Mouse (Mus musculus) stomach, embryonic 15.5 days (tissue): ENCODE measurements at regions not wholly inside any gene's neighbourhood (a gene's known extent, or its start where the extent isn't known, plus 50 kb on each side); places are given as distances from the start of the nearest gene placed in this dataset.

Experiments
- ATAC-seq: fragments of 200-750 bp; cut with Nextera tagmentation; 2 replicates; pipeline ENCODE4 v1.8.0; 2017; ENCODE audit warnings: low read depth, moderate number of reproducible peaks, moderate TSS enrichment; ENCODE audit not compliant: insufficient read depth, low FRiP score
- H3K27ac ChIP-seq: fragments of 300-500 bp; sonication (generic); 2 replicates; pipeline ENCODE4 v1.5.1; 2015; ENCODE audit warnings: mild to moderate bottlenecking, inconsistent platforms
- H3K27me3 ChIP-seq: fragments of 300-500 bp; sonication (generic); replicated peaks from 2 replicates; pipeline ENCODE4 v1.6.1; 2015; ENCODE audit warnings: inconsistent platforms
- H3K36me3 ChIP-seq: fragments of 300-500 bp; sonication (generic); 2 replicates; pipeline ENCODE4 v1.6.1; 2015; ENCODE audit warnings: inconsistent platforms
- H3K4me1 ChIP-seq: fragments of 300-500 bp; sonication (generic); 2 replicates; pipeline ENCODE4 v1.6.1; 2015; ENCODE audit warnings: inconsistent platforms
- H3K4me2 ChIP-seq: fragments of 300-500 bp; sonication (generic); 2 replicates; pipeline ENCODE4 v1.6.1; 2015; ENCODE audit warnings: mild to moderate bottlenecking, inconsistent platforms
- H3K4me3 ChIP-seq: fragments of 300-500 bp; sonication (generic); replicated peaks from 2 replicates; pipeline ENCODE4 v1.5.1; 2015; ENCODE audit warnings: inconsistent platforms
- H3K9ac ChIP-seq: fragments of 300-500 bp; sonication (generic); 2 replicates; pipeline ENCODE4 v1.6.1; 2015; ENCODE audit warnings: inconsistent platforms
- H3K9me3 ChIP-seq: fragments of 300-500 bp; sonication (generic); 2 replicates; pipeline ENCODE4 v1.6.1; 2016; ENCODE audit warnings: inconsistent platforms
- WGBS: fragments of 180-500 bp; shearing (Covaris S2); methylation state at CpG from one replicate; pipeline ENCODE4 v1.1.7; 2015; 5-methylcytosine and 5-hydroxymethylcytosine counted together

DNA sequence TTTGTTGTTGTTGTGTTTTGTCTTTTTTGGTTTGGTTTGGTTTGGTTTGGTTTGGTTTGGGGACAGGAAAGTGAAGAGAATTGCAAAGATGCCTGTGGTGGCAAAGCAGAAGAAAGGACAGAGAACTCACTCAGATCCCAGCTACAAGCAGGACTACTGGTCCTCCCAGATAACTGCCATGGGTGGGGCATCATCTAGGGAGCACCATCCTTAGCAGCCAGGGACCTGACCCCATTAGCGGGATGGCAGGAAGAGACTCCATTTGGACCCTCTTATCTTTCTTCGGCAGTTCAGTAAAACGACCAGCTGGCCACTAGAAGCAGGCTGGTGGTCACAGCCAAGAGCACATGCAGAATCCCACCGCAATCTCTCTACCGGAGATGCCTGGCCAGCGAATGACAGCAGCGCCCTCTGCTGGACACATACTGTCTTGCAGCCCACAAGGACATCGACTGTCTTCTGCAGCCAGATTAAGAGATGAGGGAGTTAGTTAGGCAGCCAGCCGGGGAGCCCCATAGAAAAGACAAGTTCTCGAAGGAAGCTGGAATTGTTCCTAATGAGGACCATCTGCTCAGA, 119.8 kb downstream of the Gm9195 start:
- Histone ChIP-seq H3K27me3 (no peaks in the 10 kb centered on the region), H3K4me2 (no peak overlapping the region), H3K9me3 (no peaks in the 10 kb centered on the region)

GRCm38 (mm10) chr14:72360829-72361520, 130.7 kb downstream of the Gm9195 start:
- Histone ChIP-seq H3K4me3 (no peak overlapping the region), H3K4me2 (no peak overlapping the region), H3K27me3 (no peaks in the 10 kb centered on the region), H3K4me1 (no peaks in the 10 kb centered on the region), H3K36me3 (no peaks in the 10 kb centered on the region), H3K9me3 (no peaks in the 10 kb centered on the region), H3K9ac (no peak overlapping the region), H3K27ac (no peak overlapping the region)
- ATAC-seq = no peak
- 85% methylated on average over 4 of the region's 4 CpGs for WGBS

More for the DNA sequence above, 119.8 kb downstream of the Gm9195 start:
- Histone ChIP-seq H3K27ac (no peak overlapping the region), H3K4me1 (0 out of 2 replicates have a peak, but pooled peaks cover 3% of the 10 kb centered on the region), H3K36me3 (no peaks in the 10 kb centered on the region), H3K4me3 (no peak overlapping the region), H3K9ac (no peak overlapping the region)
- no peak for ATAC-seq
- 8% methylated on average over 10 of the region's 10 CpGs for WGBS

DNA sequence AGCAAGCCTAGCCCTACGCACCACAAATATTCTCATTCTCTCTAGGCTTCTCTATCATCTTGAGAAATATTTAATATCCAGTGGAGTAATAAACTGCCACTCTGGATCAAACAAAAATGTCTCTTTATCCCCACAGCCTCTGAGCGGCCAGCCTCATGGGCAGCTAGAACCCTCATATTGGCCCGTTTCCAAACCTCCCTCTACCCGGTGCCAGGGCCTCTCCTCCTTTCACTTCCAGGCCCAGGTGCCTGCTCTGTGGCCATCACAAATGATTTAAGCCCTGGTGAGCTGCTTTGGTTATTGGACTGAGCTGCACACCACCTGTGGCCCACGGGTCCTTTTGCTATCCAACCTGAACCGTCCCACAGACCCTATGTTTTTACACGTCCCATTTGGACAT, 131.5 kb downstream of the Gm9195 start:
- Histone ChIP-seq H3K9me3 (no peaks in the 10 kb centered on the region), H3K36me3 (no peaks in the 10 kb centered on the region), H3K9ac (no peak overlapping the region), H3K27ac (no peak overlapping the region), H3K4me1 (no peaks in the 10 kb centered on the region), H3K4me3 (no peak overlapping the region), H3K4me2 (no peak overlapping the region), H3K27me3 (no peaks in the 10 kb centered on the region)
- 84% methylated on average over 7 of the region's 7 CpGs for WGBS
- ATAC-seq = no peak

- ATAC-seq = no peak
- no peaks in the 10 kb centered on the region for H3K9me3 ChIP-seq
- no peaks in the 10 kb centered on the region for H3K4me1 ChIP-seq
- no peaks in the 10 kb centered on the region for H3K27me3 ChIP-seq
- no peak overlapping the region for H3K4me3 ChIP-seq
- WGBS = 89% methylated on average over 3 of the region's 3 CpGs
- no peak overlapping the region for H3K27ac ChIP-seq
- no peak overlapping the region for H3K9ac ChIP-seq
- no peaks in the 10 kb centered on the region for H3K36me3 ChIP-seq
- no peak overlapping the region for H3K4me2 ChIP-seq
Observed at GRCm38 (mm10) chr14:72357915-72358314, 133.7 kb downstream of the Gm9195 start.

GRCm38 (mm10) chr14:72342181-72342580, 149.5 kb downstream of the Gm9195 start:
- H3K9ac ChIP-seq = no peak overlapping the region
- no peak overlapping the region for H3K27ac ChIP-seq
- no peak for ATAC-seq
- H3K36me3 ChIP-seq = no peaks in the 10 kb centered on the region
- no peak overlapping the region for H3K4me3 ChIP-seq
- H3K4me2 ChIP-seq = no peak overlapping the region
- WGBS = 40% methylated on average over 5 of the region's 5 CpGs
- no peaks in the 10 kb centered on the region for H3K4me1 ChIP-seq
- H3K27me3 ChIP-seq = no peaks in the 10 kb centered on the region
- no peaks in the 10 kb centered on the region for H3K9me3 ChIP-seq

DNA sequence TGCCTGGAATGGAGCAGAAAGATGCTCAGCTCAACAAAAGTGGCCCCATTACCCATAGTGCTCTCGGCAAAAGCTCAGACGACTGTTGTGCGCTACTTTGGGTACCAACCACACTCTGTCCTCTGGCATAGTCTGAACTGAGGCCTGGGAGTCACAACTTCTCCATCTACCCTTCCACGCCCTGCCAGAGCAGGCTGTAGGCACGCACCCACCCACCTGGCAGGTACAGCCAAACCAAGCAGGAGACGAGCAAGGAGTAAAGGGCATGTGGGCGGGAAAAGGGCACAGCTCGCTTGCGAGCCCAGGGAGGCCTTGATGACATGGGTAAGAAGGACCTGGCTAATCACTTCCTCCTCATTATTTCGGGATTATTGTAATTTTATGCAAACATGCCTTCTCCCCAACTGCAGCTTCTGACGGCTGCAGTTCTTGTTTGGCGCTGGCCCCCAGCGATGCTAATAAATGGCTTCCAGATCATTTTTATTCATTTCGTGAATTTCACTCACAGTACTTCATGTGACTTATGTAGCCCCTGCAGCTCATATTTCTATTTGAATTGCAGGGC, 150.0 kb downstream of the Gm9195 start:
- Histone ChIP-seq H3K36me3 (no peaks in the 10 kb centered on the region), H3K4me2 (no peak overlapping the region), H3K4me1 (no peaks in the 10 kb centered on the region), H3K27ac (no peak overlapping the region), H3K4me3 (no peak overlapping the region), H3K9ac (no peak overlapping the region), H3K27me3 (no peaks in the 10 kb centered on the region), H3K9me3 (no peaks in the 10 kb centered on the region)
- WGBS = 60% methylated on average over 14 of the region's 14 CpGs
- ATAC-seq = no peak

- ATAC-seq = no peak
- no peaks in the 10 kb centered on the region for H3K9me3 ChIP-seq
- H3K36me3 ChIP-seq = no peaks in the 10 kb centered on the region
- no peak overlapping the region for H3K4me2 ChIP-seq
- no peak overlapping the region for H3K9ac ChIP-seq
- WGBS = 61% methylated on average over 1 of the region's 1 CpGs
- H3K27me3 ChIP-seq = no peaks in the 10 kb centered on the region
- H3K4me1 ChIP-seq = no peaks in the 10 kb centered on the region
- no peak overlapping the region for H3K4me3 ChIP-seq
- no peak overlapping the region for H3K27ac ChIP-seq
Observed at GRCm38 (mm10) chr14:72338046-72338445, 153.6 kb downstream of the Gm9195 start.

- Histone ChIP-seq H3K9ac (no peak overlapping the region), H3K4me1 (no peaks in the 10 kb centered on the region), H3K4me3 (no peak overlapping the region), H3K4me2 (no peak overlapping the region), H3K27me3 (no peaks in the 10 kb centered on the region), H3K36me3 (no peaks in the 10 kb centered on the region), H3K9me3 (no peaks in the 10 kb centered on the region), H3K27ac (no peak overlapping the region)
- no peak for ATAC-seq
Observed at GRCm38 (mm10) chr14:72303856-72304255, 187.8 kb downstream of the Gm9195 start.

GRCm38 (mm10) chr14:72300026-72300425, 191.6 kb downstream of the Gm9195 start:
- Histone ChIP-seq H3K27me3 (no peaks in the 10 kb centered on the region), H3K4me3 (no peak overlapping the region), H3K4me2 (no peak overlapping the region), H3K27ac (no peak overlapping the region), H3K9me3 (no peaks in the 10 kb centered on the region), H3K4me1 (no peaks in the 10 kb centered on the region), H3K36me3 (no peaks in the 10 kb centered on the region), H3K9ac (no peak overlapping the region)
- 50% methylated on average over 1 of the region's 1 CpGs for WGBS
- ATAC-seq = no peak

DNA sequence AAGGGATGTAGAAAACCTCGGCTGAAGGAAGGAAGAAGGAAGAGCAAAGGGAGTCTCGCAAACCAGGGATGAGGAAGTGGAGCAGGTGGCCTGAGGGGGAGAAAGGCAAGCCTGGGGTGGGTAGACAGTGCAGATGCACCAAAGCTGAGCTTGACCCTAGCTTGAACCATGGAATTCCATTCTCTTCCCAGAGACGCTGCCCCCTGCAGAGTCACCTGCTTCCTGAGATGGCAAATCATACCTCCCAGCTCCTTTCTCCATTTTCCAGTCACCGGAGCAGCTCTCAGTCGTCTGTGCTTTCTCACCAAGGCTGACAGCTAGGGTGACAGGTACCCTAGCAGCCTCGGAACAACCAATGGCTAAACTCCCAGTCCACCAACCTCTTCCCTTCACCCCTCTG, 197.0 kb downstream of the Gm9195 start:
- H3K27ac ChIP-seq = no peak overlapping the region
- H3K36me3 ChIP-seq = no peaks in the 10 kb centered on the region
- no peak overlapping the region for H3K4me2 ChIP-seq
- no peak for ATAC-seq
- WGBS = 32% methylated on average over 6 of the region's 6 CpGs
- no peaks in the 10 kb centered on the region for H3K27me3 ChIP-seq
- no peaks in the 10 kb centered on the region for H3K9me3 ChIP-seq
- H3K4me1 ChIP-seq = no peaks in the 10 kb centered on the region
- no peak overlapping the region for H3K9ac ChIP-seq
- no peak overlapping the region for H3K4me3 ChIP-seq

DNA sequence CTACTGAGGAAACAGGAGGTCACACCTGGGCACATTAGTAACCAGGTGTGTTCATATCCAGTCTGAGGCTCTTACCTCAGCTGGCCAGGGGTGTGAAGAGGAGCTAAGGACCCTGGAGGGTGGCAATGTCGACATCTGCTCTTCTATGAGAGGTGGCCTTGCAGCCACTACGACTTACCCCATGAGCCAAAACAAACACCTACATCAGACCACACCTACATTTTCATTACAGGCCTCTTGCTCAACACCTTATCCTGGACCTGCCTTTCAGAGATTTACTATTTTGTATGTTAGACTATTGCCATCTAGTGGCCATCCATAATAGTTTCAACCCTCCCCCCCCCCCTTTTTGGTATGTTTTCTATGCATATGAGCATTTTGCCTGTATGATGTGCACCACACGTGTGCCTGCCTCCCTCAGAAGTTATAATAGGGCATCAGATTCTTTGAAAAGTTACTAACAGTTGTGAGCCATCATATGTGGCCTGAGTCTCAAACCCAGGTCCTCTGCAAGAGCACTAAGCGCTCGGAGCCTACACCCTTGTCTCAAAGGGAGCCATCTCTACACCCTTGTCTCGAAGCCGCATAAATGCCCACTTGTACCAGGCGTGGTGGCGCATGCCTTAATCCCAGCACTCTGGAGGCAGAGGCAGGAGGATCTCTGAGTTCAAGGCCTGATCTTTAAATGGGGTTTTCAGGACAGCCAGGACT, 197.8 kb downstream of the Gm9195 start:
- H3K27me3 ChIP-seq = no peaks in the 10 kb centered on the region
- no peaks in the 10 kb centered on the region for H3K4me1 ChIP-seq
- H3K4me3 ChIP-seq = no peak overlapping the region
- H3K27ac ChIP-seq = no peak overlapping the region
- 62% methylated on average over 9 of the region's 9 CpGs for WGBS
- no peaks in the 10 kb centered on the region for H3K9me3 ChIP-seq
- no peak overlapping the region for H3K9ac ChIP-seq
- peak; percentile 41; the same call in 1 of the 2 replicates for ATAC-seq
- no peaks in the 10 kb centered on the region for H3K36me3 ChIP-seq
- no peak overlapping the region for H3K4me2 ChIP-seq

DNA sequence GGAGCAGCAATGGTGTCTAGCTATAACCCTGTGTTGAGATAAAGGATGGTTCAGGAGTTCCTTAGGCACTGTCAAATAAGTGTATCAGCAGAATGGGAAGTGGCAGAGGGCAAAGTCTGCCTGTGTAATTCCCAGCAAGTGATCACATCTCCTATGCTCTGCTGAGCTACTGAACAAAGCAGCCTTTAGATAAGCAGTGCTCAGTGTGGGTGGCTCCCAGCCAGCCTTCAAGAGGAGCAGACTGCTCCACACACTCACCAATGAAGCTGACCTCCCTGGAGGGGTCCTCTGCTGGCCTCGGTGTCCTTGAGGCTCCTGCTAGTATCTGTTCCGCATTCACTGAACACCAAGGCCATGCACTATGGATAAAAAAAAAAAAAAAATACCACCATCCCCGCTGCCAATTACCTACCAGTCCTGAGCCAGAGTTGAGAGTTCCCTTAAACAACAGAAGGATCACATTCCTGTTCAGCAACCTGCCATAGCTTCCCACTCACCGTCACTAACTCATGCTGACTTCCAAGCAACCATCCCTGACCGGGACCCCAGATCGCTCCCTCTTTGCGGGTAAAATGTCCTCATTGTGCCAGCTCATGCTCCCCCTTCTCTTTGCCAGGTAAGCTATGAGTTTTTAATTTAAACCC, 198.9 kb downstream of the Gm9195 start:
- Histone ChIP-seq H3K4me2 (no peak overlapping the region), H3K9ac (no peak overlapping the region), H3K9me3 (no peaks in the 10 kb centered on the region), H3K27me3 (no peaks in the 10 kb centered on the region), H3K36me3 (no peaks in the 10 kb centered on the region), H3K4me3 (no peak overlapping the region), H3K4me1 (no peaks in the 10 kb centered on the region), H3K27ac (no peak overlapping the region)
- ATAC-seq = no peak
- 78% methylated on average over 7 of the region's 7 CpGs for WGBS
